Mouse (Mus musculus): Measurements from ENCODE around the gene Clcn3.

The Clcn3 gene

DNA sequence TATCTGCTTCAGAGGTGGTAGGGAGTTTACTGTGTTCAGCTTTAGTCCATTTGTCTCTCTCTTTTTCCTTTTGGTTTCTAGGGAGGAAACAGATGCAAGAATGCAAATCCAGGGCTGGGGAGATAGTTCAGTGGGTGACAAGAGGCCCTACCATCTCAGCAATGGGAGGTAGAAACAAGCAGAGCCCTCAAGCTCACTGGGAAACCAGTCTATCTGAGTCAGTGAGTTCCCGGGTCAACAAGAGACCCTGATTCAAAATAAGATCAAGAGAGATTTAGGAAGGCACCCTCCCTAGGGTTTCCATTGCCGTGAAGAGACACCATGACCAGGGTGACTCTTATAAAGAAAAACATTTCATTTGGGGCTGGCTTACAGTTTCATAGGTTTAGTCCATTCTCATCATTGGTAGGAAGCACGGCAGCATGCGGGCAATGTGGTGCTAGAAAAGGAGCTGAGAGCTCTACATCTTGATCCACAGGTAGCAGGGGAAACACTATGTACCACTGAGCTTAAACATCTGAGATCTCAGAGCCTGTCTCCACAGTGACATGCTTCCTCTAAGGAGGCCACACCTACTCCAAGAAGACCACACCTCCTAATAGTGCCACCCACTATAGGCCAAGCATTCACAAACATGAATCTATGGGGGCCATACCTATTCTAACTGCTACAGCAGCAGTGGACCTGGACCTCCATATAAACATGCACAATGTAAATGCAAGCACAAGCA is 114.7 kb downstream of the Clcn3 start:
- peak; percentile 85 for DNase-seq

DNA sequence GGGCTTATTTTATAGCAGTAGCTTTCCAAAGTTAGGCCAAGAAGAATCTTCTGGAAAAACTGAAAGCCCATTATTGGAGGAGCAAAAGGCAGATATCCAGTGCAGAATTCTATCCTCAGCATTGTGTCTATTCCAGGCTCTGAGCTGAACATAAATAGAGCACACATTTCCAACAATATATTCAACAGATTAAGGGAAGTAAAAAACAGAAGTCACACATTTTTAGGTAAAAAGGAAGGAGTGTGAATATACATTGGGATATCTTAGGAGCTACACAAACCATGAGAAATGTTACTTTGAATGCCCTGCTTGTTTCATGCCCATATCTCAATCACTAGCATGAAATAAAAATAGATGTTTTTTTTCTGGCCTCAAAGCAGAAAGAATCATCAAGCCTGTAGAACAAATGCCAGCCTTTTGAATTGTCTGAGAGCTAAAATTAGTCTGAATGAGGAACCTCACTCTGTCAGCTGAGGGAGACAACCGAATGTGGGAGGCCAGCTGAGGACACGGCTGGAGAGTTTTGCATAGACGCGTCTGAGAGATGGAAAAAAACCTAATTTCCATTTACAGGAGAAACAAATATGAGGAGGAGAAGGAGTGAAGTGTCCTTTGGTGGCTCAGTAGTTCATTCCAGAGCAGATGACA is 115.5 kb downstream of the Clcn3 start:
- DNase-seq, result peak; percentile 92

DNA sequence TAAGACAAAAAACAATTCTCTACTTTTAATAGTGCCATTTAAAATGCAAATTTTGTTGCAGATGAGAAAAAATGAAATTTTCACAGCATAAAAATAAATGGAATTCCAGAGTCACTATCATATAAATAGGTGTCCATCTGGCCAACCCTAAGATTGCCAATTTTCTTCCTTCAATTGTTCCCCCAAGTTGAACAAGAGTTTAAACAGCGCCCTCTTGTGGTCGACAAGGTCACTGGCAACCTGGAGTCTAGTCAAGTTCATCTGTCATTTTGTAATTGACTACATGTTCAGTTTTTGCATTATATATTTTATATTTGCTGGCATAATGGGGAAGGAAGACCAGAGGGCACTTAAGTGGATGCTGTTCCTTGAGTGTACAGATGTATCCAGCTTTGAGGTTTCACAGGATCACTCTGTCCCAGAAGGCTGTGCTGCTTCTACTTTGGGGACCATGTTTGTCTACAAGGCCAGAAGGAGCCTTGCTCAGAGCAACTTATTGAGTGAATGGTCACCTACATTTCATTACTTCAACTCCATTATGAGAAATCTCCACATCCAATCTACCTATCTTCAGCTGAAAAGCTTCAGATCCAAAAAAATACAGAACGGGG is 117.5 kb downstream of the Clcn3 start:
- DNase-seq, result peak; percentile 84

DNA sequence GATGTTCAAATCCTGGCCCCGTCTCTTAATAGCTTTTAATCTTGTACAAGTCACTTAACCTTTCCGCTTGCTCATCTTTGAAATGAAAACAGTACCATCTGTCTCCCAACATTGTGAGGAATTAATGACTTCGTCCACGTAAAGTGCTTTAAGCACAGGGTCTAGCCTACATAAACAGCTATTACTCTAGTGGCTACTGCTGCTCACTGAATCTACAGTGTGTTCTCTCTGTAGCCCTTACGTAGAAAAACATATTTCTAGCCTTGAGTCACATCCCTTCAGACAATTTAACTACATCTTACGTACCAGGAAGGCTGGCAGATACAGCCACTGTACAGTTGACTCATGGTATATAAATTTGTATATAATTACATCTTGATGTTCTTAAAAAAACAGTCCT is 118.2 kb downstream of the Clcn3 start:
- no peak for DNase-seq

DNA sequence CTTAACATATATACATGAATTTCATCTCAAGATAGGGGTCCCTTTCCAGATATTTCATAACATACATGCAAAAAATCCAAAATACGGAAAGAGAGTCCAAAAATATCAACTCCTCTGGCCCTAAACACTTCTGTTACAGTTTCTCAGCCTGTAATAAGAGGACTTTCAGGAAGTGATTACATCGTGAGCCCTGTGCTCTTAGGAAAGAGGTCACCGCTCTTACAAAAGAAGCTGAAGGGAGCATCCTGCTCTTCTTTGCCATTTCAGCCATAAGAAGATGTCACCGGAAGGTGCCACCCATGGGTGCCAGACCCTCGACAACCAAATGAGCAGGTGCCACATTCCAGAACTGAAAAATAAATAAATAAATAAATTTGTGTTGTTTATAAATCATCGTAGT is 121.3 kb downstream of the Clcn3 start:
- DNase-seq, result no peak

DNA sequence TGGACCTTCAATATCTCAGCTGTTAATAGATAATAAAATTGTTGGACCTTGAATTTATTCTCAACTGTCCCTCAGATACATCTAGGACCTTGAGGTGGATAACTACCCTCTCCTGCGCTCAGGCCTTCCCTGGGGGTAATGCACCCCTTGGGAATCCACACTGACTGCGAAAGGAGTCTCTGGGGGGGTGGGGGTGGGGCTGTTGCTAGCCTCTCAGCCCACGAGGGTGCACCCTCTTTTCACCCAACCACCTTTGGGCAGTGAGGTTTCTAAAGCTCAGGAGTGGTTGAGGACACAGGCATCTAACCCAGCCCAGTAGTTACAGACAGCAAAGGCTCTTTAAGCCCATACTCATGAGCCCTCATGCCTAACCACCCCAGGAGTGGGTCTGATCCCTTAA is 122.4 kb downstream of the Clcn3 start:
- DNase-seq, result peak; percentile 60

Data from heart, adult 11 months (tissue).